Mouse (Mus musculus): ENCODE measurements around the gene Cc2d1a.

- TF ChIP-seq POLR2A (IDR thresholded peaks at IDR 0.05; ENCODE audit: insufficient read depth, low read length) (no peak), EP300 (IDR thresholded peaks at IDR 0.05; ENCODE audit: insufficient read depth, low read depth, low read length) (no peak), CTCF (IDR thresholded peaks at IDR 0.05; ENCODE audit: low read depth, low read length) (no peak)
Measured at GRCm38 (mm10) chr8:84089277-84089676, 58.5 kb downstream of the Cc2d1a start.

All from ES-Bruce4 (cell line).